Comparison of ENCODE assay signal across 17 mouse cellular contexts in genomic region chr15:92209778-92210177, GRCm38 (mm10).
"Had no signal": no experiment of that assay in that cellular context is flagged by ENCODE, and none has a peak within 500 bp of the region (broad histone marks: within the 10 kb centered on the region; RNA-seq: fewer than 3 reads in every experiment).

No protein-coding gene starts in this region.

- H3K27me3 ChIP-seq: limb, embryonic 13.5 days; neural tube, embryonic 15.5 days; stomach, embryonic 15.5 days had no signal

- H3K9me3 ChIP-seq: limb, embryonic 13.5 days; midbrain, embryonic 10.5 days; neural tube, embryonic 15.5 days; stomach, embryonic 15.5 days had no signal

- DNase-seq: kidney, adult 11 months; kidney, adult 9 months; kidney, postnatal 36 days; layer of hippocampus, postnatal 36 days; lung, adult 18-20 months; lung, postnatal 4 days; midbrain, embryonic 14.5 days; spleen, adult 18-20 months; thymus, postnatal 36 days had no signal

- H3K27ac ChIP-seq: kidney, postnatal 0 days; limb, embryonic 13.5 days; liver, embryonic 14.5 days; midbrain, embryonic 10.5 days; neural tube, embryonic 15.5 days; stomach, embryonic 15.5 days had no signal

- H3K36me3 ChIP-seq: limb, embryonic 13.5 days; midbrain, embryonic 10.5 days; neural tube, embryonic 15.5 days; stomach, embryonic 15.5 days had no signal

- H3K4me1 ChIP-seq: limb, embryonic 13.5 days; midbrain, embryonic 10.5 days; neural tube, embryonic 15.5 days; stomach, embryonic 15.5 days had no signal

- ATAC-seq: lung, postnatal 0 days had no signal

- H3K9ac ChIP-seq: limb, embryonic 13.5 days; liver, embryonic 14.5 days; neural tube, embryonic 15.5 days; stomach, embryonic 15.5 days had no signal

- H3K4me2 ChIP-seq: limb, embryonic 13.5 days; neural tube, embryonic 15.5 days; stomach, embryonic 15.5 days had no signal

- H3K4me3 ChIP-seq: limb, embryonic 13.5 days; midbrain, embryonic 10.5 days; myocyte; neural tube, embryonic 15.5 days; stomach, embryonic 15.5 days had no signal
